Mouse (Mus musculus): ENCODE results near the gene Cnot10.

The Cnot10 gene

DNA sequence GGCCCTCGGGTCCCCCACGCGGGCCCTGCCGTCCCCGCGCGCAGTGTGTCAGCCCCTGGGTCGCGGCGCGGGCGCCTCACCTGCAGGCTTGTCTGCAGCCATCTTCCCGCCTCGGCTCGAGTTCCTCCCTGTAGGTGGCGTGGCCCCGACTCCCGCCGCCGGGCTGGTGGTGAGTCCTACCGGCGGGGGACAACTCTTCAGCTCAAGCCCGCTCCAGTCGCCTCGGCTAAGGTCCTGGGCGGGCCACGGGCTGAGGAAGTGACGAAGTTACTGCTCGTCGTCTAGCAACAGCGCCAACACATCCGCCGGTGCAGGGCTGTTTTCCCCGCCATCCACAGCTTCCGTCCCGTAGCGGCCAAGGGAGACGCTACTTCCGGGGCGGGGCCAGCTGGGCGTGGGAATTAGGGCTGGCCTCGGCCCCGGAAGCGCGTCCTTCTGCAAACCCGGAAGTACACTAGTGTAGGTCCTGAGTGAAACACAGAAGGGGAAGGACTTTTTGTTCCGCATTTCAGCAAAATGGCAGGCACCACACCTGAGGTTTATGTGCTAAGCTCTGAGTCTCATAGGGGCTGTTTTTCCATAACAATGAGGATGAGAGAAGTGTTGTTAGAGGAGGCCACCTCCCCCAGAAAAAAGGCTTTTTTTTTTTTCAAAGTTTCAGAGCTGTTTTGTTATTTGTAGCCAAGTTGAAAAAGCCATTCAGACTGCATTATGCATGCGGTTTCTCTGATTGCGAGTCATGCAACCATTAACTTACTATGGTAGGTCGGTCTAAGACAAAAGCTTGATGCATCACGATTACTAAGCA lies at the start of gene Cnot10:
Gene Cnot10 (minus strand): TSS at position 346 of the 808 bp plus-strand sequence.
- peak; percentile 99 for DNase-seq (ENCODE audit: low read depth, low spot score)

DNA sequence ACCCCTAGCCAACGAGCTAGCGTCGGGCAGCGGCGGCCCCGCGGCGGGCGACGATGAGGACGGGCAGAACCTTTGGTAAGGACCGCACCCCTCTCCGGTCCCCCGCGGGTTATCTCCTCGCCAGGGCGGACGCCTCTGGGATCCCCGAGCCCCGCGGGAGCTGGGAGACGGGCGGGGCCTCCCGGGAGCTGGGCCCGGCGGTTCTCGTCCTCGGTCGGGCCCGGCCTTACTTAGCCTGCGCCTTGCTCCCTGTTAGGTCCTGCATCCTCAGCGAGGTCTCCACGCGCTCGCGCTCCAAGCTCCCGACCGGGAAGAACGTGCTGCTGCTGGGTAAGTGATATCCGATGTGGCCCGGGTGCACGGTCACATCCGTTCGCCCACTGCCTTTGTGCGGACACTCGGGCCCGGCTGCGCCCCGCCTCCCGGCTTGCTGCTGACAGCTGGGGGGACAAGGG lies 49.0 kb upstream of the Cnot10 start:
- DNase-seq (ENCODE audit: low read depth, low spot score) = peak; percentile 50

DNA sequence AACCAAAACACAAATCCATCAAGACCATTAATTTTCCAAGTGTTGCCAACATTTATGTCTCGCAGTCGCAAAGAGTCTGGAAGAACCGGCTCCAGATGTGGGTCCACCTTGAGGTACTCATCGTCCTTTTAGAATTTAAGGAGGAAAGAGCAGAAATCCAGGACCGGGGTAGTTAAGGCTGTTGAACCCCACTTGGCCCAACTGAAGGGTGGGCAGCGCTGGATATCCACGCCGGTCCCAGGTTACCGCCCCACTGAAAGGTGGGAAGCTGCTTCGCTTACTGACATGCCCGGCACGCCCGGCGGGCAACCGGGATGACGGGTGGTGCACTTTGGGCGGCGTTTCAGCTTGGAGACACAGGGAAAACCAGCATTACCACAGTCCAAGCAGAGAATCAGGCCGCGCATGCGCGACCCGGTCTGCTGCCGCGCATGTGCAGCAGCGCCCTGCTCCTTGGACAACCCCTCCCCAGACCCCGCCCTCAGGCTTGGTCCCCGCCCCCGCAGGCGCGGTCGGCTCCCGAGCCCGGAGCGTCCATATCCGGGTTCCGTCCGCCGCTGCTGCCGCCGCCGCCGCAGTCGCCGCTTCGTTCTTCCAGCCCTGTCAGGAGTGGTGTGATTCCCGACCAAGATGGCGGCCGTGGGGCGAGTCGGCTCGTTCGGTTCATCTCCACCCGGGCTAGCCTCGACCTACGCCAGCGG lies 48.4 kb upstream of the Cnot10 start, which contains the start of gene Dync1li1:
Gene Dync1li1 (plus strand): TSS at position 539 of the 701 bp plus-strand sequence.
- DNase-seq (ENCODE audit: low read depth, low spot score) = peak; percentile 98

DNA sequence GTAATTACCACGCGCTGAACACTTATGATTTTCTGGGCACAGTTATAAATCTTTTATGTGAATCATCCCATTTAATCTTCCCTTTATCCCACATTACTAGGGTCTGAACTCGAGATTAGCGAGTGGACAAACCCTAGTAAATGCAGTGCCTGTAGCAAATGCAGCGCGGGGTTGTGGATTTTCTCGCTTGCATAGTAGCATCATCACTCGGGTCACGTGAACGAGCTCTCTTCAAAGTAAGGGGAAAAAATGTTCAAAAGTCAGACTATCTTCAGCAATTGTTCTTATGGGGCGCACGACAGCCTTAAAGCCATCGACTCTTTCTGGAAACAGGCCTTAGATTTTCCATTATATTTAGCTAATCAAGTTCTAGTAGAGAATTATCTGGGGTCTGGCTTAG lies 47.7 kb upstream of the Cnot10 start:
- no peak for DNase-seq (ENCODE audit: low read depth, low spot score)

DNA sequence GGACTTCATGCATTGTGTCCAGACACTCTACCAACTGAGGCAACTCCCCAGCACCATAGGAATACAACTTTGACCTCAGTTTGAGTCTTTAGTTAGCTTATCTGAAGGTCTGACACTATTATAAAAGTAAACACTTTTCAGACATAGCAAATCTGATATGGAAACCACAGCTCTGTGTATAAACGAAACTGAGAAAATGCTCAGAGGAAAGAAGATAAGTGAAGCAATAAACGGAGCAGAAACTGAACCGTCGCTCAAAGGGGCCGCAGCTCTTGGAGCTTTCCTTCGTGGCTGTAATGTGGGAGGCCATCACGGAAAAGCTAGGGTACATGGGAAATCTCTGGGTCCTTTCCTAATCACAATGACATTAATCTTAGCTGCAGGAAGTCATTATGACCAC lies 46.3 kb upstream of the Cnot10 start:
- no peak for DNase-seq (ENCODE audit: low read depth, low spot score)

DNA sequence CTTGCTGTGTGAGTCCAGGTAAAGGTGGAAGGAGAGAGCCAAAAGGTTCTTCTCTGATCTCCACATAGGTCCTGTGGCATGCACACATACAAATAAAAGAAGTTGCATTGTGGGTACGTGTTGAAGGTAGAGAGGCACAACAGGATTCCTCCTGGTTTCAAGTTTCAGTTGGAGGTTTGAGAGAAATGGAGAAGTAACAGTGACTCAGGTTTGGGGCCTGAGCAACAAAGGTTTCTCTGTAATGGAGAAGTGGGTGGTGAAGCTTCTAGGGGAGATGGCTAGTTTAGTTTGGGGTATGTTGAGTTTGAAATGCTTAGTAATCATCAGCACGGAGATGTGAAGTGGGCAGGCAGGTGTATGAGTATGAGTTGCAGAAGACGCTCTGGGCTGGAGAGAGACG lies 42.2 kb upstream of the Cnot10 start:
- DNase-seq (ENCODE audit: low read depth, low spot score) = no peak

DNA sequence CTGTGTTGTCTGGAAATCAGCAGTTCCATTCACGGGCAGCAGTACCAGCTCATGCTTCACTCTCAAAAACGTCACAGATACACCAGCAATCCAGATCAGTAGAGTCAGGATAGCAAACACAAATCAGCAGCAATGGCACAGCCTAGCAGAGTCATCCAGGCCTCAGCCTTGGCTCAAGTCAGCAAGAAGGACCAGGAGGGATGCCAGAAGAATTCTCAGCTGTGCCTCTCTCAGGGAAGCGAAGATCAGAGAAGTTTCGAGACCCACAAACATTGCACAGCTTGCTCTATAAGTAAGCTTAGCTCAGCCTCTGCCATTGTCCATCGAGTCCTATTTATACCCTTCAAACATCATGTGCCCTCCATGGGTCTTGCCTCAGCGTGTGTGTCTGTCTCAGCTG lies 40.5 kb upstream of the Cnot10 start:
- DNase-seq (ENCODE audit: low read depth, low spot score) = no peak

DNA sequence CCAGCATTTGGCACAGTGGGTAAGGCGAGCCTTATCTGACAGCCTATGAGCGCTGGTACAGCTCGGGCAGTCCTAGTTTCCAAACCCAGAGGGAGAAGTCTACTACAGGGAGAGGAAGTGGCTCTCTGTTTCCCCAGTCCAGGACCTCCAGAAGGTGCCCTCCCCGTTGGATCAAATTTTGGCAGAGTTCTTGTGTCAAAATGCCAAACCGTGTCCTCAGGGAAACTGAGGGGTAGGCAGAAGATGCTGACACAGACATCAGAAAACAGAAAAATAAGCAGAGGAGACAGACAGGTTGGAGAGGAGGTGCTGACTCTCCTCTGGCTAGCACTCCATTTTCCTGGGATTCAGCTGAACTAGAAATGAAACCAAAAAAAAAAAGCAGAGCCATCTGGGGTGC lies 40.0 kb upstream of the Cnot10 start:
- DNase-seq (ENCODE audit: low read depth, low spot score) = no peak

DNA sequence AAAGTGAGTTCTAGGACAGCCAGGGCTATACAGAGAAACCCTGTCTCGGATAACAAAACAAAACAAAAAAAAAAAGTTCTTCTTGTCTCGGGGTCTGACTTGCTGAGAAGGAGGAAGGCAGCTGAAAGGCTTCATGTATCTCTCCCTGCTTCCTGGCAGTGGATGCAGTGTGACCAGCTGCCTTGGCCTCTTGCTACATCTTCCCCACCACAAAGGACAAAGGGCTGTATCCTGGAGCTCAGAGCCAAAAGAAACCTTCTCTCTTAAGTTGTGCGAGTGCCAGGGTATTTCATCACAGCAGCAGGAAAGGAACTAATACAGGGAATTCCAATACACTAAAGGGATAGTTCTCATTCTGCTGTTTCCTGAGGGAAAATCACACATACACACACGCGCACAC lies 38.6 kb upstream of the Cnot10 start:
- DNase-seq (ENCODE audit: low read depth, low spot score) = no peak

DNA sequence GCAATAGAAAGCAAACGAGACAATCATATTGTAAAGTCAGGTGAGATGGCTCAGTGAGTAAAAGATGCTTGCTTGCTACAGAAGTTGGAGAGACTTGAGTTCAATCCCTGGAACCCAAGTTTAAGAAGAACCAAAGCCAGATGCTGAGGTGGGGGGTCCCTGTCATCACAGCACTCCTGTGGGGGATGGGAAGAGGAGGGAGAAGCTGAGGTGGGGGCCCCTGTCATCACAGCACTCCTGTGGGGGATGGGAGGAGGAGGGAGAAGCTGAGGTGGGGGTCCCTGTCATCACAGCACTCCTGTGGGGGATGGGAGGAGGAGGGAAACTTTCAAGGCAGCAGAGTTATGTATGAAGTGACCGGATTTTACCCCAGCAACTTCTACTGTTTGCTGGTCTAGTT lies 33.6 kb upstream of the Cnot10 start:
- DNase-seq (ENCODE audit: low read depth, low spot score) = no peak

DNA sequence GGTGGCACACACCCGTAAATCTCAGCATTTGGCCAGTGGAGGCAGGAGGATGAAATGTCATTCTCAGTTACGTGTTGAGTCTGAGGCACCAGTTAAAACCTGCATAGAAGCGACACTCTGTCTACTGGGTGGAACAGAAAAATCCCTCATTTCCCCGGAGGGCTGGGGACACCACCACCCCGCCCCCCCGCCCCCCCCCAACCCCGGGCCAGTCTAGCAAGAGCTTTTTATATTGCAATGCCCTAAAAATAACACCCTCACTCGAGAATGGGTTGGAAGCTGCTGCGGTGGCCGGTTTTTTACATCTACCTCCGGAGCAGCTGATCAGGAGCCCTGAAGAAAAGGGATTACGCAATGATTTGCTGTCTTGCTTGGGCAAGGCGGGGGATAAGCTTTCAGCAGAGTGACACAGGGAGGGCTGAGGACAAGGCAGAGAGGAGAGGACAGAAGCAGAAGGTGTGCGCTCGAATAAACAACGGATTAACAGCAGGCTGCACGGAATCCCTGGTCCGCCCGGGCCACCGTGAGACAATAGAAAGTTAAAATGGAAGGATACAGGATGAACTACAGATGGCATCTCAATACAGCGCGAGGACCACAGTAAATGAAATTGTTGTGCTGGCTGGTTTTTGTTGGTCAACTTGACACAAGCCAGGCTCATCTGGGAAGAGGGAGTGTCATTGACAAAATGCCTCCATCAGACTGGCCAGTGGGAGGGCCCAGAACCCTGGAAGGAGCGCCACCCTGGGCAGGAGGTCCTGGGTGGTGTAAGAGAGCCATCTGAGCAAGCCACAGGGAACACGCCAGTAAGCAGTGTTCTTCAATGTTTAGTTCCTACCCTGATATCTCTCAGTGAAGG lies 32.9 kb upstream of the Cnot10 start:
- DNase-seq (ENCODE audit: low read depth, low spot score) = peak; percentile 11

DNA sequence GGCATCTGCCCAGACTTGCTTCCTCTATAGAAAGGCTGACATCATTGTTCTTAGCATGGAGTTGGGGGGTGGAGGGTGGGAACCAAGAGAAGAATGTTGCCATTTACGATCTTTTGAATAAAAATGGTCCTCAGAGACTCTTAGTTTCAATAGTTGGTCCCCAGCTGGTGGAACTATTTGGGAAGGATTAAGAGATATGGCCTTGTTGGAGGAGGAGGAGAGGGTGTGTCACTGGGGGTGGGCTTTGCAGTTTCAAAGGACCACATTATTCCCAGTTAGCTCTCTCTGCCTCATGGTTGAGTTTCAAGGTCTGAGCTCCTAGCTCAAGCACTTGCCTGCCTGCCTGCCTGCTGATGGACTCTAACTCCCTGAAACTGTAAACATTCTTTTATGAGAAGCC lies 32.0 kb upstream of the Cnot10 start:
- no peak for DNase-seq (ENCODE audit: low read depth, low spot score)

DNA sequence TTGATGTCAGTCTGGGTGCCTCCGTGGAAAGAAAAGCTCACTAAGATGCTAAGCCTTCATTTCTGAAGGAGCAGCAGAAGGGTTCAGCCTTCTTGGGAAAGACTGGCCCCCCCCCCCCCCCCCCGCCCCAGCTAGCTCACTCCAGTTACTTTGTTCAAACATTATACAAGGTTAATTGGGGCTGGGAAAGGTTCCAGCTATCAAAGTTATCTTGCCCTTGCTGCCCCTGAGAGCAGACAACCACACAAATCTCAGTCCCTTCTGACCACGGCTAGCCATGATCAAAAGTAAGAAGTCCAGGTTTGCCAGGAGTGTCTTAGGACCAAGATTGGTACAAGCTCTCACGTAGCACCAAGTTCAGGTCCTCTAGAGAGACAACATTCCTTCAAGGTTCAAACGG lies 29.0 kb upstream of the Cnot10 start:
- no peak for DNase-seq (ENCODE audit: low read depth, low spot score)

DNA sequence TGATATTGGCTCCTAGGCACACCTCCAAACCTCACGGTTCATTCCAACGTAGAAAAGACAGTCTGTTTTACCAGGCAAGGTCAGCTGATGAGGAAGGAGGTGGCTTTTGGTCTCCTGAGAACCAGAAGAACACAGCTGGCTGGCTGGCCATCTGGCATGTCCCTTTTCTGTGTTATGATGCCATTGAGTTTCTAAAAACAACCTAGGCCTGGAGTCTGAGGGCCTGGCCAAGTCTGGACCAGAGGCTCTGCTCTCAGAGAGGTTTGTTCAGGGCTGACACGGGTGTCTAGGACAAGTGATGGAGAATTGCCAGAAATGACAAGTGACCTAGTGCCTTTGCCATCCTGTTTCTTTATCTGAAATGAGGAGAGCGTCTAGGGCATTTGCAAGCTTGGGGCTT lies 28.1 kb upstream of the Cnot10 start:
- no peak for DNase-seq (ENCODE audit: low read depth, low spot score)

DNA sequence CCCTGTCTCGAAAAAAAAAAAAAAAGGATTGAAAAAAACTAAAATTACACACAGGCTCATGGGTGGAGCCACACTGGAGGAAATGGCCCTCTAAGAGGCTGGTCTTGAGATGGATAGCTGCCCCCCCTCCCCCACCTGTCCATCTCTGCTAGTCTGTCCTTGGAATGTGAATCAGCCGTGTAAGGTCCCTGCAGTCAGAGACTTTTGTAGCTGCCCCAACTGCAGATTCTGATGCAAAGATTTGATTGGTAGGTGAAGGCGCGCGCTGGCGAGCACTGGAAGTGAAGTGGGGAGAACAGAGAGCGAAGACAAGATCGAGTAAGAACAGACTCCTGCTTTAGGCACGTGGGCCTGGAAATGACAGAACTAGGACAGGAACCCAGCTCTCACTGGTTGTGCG lies 26.9 kb upstream of the Cnot10 start:
- no peak for DNase-seq (ENCODE audit: low read depth, low spot score)

DNA sequence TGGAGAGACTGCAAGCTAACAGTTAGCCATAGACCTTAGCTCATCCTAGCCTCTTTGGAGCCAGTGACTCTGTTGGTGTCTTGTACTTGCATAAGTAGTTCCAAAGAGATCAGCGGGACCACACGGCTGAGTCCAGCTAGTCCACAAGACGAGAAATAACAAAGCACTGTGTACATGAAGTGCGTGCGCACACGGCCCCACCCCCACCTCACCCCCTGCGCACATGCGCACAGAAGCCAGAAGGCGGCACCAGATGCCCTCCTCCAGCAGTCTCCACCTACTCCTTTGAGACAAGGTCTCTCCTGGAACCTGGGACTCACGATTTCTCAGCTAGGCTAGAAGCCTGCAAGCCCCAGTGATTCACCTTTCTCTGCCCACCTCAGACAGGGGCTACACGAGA lies 23.8 kb upstream of the Cnot10 start:
- DNase-seq (ENCODE audit: low read depth, low spot score) = no peak

DNA sequence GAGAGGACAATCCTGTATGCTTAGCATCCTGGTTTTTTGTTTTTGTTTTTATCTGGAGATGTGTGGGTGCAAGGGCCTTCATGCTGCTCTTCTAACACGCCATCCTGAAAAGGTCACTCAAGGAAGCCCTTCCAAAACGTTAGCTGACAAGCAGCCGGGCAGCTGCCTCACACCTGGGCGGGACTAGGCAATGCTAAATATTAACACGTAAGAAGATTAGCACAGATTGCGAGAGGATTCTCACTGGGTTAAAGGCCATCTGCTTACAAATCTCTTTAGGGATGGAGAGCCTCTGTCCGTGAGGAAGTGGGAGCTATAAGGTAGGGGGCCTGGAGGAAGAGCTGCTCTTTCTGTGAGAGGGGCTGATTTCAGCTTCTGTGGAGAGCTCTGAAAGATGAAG lies 22.0 kb upstream of the Cnot10 start:
- no peak for DNase-seq (ENCODE audit: low read depth, low spot score)

DNA sequence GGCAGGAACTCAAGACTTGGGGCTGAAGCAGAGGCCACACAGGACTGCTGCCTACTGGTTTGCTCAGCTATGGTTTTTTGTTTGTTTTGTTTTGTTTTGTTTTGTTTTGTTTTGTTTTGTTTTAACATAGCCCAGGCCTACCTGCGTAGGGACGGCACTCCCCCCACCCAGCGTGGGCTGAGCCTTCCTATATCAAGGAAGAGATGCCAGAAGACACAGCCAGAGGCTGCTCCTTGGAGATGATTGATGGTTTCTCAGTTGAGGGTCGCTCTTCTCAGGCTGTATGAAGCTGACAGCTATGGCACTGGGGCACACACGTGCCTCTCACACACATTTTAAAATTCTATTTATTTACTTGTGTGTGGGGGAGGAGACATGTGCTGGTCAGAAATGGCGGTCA lies 21.0 kb upstream of the Cnot10 start:
- no peak for DNase-seq (ENCODE audit: low read depth, low spot score)

DNA sequence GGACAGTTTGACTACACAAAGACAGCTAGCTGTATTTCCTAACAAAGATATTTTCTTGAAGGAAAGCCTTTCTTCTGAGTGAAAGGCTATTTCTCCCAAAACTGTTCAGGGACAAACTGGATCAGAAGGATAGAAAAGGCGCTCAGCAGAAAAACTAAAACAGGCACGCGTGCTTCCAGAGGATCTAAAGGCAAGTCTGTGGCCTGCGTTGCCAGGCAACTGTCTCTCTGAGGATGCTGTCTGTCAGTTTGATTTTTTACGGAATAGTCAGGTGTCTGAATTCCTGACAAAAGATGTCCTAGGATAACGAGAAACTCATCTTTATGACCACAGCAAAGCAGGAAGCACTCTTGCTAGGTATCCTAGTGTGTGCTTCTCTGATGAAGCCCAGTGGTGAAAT lies 20.5 kb upstream of the Cnot10 start:
- no peak for DNase-seq (ENCODE audit: low read depth, low spot score)

DNA sequence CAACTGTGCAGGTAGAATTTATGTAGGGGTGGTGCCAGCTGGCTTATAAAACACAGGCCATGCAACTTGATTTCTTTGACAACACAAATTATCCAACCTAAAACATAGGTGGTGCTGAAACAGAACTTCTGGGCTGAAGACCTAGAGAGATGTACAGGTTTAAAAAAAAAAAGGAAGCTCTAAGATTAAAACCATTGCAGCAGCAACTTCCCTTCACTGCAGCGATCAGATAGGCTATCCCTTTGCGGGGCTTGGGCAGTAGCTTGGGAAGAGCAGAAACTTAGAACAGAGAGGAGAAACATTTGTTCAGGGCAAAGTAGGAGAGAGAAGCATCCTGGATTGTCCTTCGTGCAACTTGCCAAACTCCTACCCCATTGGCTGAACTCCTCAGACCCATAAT lies 16.7 kb upstream of the Cnot10 start:
- no peak for DNase-seq (ENCODE audit: low read depth, low spot score)

DNA sequence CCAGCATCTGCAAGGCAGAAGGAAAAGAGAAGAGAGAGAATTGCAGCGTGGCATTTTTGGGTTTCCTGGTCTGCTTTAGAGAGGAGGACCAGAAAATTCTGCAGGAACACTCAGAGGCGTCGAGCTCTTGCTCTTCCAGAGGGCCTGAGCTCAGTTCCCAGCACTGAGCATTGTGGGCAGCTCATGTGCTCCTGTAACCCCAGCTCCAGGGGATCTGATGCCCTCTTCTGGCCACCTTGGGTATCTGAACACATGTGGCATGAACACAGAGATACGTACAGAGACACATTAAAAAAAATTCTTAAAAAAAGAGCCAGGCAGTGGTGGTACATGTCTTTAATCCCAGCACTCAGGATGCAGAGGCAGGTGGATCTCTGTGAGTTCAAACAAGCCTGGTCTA lies 15.4 kb upstream of the Cnot10 start:
- DNase-seq (ENCODE audit: low read depth, low spot score) = no peak

DNA sequence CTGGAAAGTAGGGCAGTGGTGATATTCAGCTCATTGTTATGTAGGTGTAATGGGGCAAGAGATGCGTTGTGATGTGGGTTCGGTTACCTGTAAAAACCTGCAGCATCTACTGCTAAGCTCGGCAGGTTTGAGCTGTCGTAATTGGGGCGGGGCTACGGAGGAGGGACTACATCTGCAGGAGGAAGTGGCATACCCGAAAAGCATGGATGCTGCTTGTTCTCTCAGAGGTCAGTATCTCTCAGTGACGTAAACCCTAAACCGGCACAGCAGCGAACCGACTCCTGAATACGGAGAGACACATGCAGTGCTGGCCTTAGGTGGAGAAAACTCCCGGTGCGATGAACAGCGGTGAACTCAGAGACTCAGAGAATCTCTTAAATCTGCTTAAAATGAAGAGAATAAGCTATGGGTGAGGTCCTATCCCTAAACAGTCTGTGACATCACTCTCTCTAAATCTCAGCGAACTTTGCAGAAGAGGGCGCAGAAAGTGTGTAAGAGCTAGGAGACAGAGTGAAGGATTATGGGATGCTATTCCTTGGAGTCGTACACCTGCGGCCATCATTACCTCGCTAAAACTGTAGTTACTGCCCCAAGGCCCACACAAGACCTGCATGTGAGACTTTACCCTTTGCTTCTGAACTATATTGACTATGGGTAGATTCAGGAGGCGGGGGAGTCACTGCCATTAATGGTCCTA lies 11.1 kb upstream of the Cnot10 start:
- no peak for DNase-seq (ENCODE audit: low read depth, low spot score)

All from mesoderm, embryonic 11.5 days (tissue).